Mouse (Mus musculus) embryo, embryonic 11.5 days (tissue): ENCODE data around the gene Vps9d1.
"Not testable (repeated sequence)": the region's sequence is repeated elsewhere in the genome, so short reads cannot be mapped to it uniquely, and the experiment has no call there.

Source experiments
- DNase-seq: peaks from one replicate; pipeline ENCODE4 v3.0.0-alpha.2; 2012; ENCODE audit warnings: low read depth, low spot score

Gene Vps9d1

GRCm38 (mm10) chr8:123253451-123254098 is 573 bp downstream of the Vps9d1 start:
- no peak for DNase-seq

GRCm38 (mm10) chr8:123252925-123253324 is 1.2 kb downstream of the Vps9d1 start:
- no peak for DNase-seq

- DNase-seq, result no peak
These were observed 3.2 kb downstream of the Vps9d1 start for GRCm38 (mm10) chr8:123250940-123251339.

DNA sequence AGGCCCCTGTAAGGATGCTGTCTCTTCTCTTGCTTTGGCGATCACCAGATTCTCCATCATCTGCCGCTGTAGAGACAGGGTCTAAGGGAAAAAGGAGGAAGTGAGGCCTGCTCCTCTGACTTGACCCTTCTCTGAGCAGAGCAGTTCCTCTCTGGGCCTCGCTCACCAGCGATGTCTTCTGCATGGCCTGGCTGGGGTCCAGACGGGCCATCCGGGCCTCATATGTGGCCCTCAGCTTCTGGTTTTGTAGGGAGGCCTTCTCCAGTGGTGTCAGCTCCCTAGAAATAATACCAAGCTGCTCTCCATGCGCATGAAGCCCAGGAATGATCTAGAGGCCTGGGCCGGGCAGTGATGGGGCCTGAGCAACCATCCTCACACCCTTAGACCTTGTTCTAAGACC is 5.6 kb downstream of the Vps9d1 start:
- no peak for DNase-seq

- DNase-seq, result no peak
These were observed 6.4 kb downstream of the Vps9d1 start for GRCm38 (mm10) chr8:123247748-123248147.

- no peak for DNase-seq
These were observed 8.6 kb downstream of the Vps9d1 start for GRCm38 (mm10) chr8:123245543-123245942.

GRCm38 (mm10) chr8:123244382-123244781 is 9.8 kb downstream of the Vps9d1 start:
- no peak for DNase-seq

- no peak for DNase-seq
These were observed 11.1 kb downstream of the Vps9d1 start for GRCm38 (mm10) chr8:123243053-123243452.

DNA sequence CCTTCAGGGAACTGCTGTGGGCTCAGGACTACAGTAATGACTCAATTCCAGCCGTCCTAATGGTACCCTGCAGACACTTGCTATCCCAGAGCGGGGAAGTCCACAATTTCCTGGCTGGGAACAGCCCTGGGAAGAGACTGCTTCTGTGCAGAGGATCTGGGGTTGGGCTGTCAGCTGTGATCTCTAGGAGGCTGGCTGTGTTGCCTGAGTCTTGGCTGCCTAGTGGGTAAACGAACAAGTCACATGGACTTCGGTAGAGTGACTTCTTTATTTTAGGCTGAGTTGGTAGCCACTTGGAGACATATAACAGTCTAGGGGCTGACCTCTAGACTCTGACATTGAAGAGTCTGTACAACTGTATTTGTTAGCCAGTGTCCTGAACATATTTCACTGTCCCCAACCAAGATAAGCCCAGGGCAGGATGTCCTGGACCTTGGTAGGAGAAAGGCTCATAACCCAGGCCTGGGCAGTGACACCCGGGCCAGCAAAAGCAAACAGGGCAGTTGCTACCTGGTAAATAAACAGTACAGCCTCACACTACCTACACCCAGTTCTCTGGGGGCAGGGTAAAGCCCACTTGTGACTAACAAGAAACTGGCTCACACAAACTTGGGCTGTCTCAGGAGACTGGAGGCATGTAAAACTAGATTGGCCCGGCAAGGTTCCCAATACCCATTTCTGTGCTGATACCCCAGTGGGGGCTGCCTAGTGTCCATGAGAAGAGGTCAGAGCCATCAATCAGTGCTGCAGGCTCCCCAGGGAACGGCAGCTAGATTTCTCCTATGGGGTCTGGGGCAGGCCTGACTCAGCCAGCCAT is 11.8 kb downstream of the Vps9d1 start:
- DNase-seq, result no peak

GRCm38 (mm10) chr8:123239398-123239797 is 14.8 kb downstream of the Vps9d1 start:
- DNase-seq, result no peak

DNA sequence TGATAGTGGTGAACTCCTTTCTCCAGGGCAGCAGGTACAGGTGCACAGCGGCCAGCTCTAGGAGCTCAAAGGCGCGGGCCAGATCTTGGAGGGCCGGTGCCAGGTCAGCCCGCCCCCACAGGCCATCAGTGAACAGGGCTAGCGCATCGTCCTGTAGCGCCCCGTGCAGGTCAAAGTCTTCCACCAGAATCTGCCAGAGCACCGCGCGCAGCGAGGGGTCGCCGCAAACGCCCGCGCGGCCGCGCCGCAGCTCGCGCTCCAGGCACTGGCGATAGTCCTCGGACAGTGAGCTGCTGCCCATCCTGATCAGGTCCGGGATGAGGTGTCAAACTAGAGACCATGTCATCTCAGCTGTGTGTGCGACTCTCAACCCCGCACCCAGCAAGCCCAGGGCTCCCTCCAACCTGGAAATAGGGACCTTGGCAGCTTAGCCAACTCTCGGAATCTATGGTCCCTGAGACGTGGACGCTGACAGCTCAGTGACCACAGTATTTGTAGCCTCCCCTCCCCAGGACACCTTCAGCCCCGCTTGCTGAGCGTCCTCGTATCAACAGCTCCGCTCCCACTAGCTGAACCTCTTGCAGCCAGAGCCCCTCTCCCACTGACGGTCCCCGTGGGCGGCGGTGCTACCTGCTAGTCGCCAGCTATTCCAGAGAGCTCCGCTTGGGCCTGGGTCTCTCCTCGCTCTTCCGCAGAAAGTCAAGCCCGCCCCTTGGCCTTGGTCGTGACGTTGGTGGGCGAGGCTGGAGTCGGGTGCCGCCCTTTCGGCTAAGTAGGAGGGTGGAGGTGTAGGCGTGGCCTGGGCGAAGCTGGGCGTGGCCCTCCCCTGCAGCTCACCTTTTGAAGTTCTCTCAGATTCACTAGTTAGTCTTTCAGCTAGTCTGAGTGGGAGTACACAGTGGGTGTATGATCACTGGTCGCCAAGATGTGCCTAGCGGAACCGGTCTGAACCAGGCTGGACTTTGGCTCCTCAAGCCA is 18.3 kb downstream of the Vps9d1 start, which contains the start of gene Spata2l:
Spata2l (minus strand) TSS at position 714 of the 978 bp plus-strand sequence.
- DNase-seq, result peak; percentile 79

- DNase-seq, result no peak
These were observed 19.1 kb downstream of the Vps9d1 start for GRCm38 (mm10) chr8:123234918-123235519.

DNA sequence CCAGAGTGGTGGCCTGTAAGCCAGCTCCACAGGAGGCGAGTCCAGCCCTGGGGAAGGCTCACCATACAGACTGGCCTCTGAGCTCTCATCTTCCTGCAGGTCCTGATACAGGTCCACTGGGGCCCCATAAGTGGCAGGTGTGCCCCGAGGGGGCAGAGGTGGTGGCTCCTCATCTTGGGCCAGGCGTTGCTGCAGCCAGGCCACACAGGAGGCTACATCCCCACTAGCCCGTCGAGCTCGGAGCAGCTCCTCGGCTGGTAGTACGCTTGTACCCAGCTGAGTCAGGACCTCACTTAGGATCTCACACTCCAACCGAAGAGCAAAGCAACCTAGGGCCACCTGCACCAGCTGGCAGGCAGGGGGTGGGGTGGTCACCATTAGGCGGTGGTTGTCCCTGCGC is 20.4 kb downstream of the Vps9d1 start:
- DNase-seq, result no peak

- no peak for DNase-seq
These were observed 20.8 kb downstream of the Vps9d1 start for GRCm38 (mm10) chr8:123233300-123233699.

- DNase-seq, result no peak
These were observed 21.6 kb downstream of the Vps9d1 start for GRCm38 (mm10) chr8:123232553-123232952.

- DNase-seq, result no peak
These were observed 22.4 kb downstream of the Vps9d1 start for GRCm38 (mm10) chr8:123231742-123232141.

- not testable (repeated sequence) for DNase-seq
These were observed 23.8 kb downstream of the Vps9d1 start for GRCm38 (mm10) chr8:123230326-123230725.

DNA sequence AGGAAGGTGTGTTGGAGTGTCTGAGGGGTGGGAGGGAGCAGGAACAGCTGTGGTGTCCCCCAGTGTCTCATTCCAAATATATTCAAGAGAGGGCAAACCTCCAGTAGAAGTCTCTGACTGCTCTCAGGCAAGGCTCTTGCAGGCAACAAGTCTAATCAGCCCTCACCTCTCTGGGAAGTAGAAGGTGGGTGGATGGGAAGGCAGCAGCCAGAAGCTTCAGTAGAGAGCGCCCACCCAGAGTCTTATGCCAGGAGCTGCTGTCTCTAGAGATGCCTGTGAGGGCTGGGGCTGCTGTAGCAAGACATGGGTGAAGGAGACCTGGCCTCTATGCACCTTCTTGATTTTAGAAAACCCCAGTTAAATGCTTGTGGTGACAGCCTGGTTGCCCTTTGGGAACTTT is 25.7 kb downstream of the Vps9d1 start:
- DNase-seq, result no peak

DNA sequence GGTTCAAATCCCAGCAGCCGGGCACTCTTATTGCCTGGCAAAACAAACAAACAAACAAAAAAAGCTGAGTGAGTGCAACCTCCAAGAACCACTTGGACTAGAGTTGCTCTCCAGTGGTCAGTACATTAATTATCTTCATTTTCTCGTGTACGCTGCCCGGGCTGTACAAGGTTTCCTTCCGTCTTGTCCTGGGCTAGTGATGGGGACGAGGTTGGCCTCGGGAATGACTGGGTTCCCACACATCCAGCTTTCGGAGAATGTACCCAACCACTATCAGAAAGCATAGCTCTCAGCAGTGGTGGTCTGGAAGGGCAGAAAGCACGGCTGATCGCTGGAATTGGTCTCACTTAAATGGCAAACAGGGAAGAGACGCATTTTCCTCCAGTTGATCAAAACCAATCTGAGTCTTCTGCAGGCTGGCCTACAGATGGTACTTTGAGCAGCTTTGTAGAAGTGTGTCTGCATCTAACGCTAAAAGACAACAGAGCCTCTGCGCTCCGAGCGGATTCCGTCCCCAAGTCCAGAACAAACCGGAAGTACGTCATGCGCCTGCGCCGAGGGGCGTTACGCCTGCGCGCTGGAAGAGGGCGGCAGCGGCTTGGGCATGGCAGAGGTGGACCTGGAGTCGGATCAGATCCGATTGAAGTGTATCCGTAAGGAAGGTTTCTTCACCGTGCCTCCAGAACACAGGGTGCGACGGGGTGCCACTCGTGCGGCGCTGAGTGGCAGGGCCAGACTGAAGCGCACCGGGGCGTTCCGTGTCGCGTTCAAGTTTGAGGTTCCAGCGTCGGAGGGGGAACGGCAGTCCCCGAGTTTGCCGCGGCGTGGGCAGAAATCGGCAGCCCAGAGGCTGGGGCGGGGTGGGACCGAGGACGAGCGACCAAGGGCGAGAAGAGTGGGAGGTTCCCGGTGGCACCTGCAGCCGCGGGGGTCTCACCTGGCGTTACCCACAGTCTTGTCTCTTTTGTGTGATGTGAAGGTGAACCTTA is 29.6 kb downstream of the Vps9d1 start, which contains the start of gene Cdk10:
Cdk10 (plus strand) TSS at position 565 of the 989 bp plus-strand sequence.
- peak; percentile 86 for DNase-seq

DNA sequence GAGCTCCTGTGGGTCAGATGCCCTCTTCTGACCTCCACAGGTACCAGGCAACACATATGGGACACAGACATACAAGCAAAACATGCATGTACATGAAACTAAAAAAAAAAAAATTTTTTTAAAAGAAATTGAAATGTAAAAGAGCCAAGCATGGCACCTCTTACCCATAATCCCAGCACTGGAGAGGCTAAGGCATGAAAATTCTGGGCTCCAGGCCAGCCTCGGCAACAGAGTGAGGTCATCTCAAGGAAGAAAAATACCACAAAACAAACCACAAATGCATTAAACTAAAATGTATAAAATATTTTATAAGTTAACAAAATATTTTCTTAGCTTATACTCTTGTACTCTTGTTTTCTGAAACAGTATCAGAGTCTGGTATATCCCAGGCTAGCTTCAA is 33.2 kb downstream of the Vps9d1 start:
- DNase-seq, result no peak
